Mouse (Mus musculus): Measurements from ENCODE around the gene Npy2r.

Npy2r gene

GRCm38 (mm10) chr3:82547908-82548721 lies at the start of gene Npy2r:
Npy2r (minus strand) TSS chr3:82548084.
- no peak for DNase-seq (ENCODE audit: low spot score)

DNA sequence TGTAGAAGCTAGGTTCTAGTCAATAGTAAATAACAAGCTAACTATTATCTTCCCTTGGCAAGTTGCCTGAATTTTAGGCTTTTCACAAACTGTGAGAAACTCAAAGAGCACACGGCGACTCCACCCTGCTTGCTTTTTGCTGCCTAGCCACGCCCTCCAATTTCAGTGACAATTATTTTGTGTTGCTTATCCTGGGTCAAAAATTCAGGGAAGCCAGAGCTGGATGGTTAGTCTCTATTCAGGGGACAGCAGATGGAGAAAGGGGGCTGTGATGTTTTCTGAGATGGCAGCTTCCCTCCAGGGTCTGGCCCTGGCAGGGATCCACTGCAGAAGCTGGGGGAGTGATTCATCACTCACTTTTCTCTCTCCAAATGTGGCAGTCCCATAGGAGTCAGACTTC lies 9.9 kb upstream of the Npy2r start:
- no peak for DNase-seq (ENCODE audit: low spot score)

DNA sequence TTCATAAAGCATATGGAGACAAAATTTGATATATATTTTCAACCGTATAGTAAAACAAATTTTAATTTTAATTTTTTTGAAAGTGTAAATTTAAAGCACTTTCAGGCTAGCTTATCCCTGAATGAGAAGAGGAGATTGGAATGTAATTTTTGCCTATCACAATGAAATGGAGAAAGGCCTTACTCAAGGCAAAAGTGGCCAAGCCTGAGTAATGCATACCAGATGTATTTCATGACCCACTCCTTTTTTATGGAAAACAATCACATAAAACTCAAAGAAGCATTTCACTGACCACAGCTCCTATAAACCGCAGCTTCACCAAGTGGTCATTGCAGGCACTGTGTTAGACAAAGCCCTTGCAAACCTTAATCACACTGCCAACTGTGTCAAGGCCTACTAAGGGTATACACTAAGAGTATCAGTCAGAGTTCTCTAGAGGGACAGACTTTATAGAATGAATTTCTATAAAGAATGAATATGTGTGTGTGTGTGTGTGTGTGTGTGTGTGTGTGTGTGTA lies 8.5 kb upstream of the Npy2r start:
- DNase-seq (ENCODE audit: low spot score) = no peak

GRCm38 (mm10) chr3:82549932-82550331 lies 2.0 kb upstream of the Npy2r start:
- DNase-seq (ENCODE audit: low spot score) = no peak

DNA sequence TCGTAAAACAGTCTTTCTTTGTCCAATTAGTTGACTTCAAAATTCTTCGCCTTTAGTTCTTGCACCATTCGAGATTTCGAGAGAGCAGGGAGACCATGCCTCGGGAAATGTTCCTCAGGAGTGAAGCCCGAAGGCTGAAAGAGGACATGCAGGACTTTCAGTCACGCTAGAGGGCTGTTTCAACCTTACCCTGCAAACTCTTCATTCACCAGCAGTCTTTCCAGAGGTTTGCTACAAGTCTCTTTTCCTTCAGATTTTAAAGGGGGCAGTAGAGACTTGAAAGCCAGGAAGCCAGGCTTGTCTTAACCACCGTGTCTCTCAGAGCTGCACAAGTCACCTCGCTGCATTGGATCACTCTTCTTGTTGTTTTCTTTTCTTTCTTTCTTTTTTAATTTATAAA lies 869 bp upstream of the Npy2r start:
- DNase-seq (ENCODE audit: low spot score) = no peak

- DNase-seq (ENCODE audit: low spot score) = no peak
Measured at GRCm38 (mm10) chr3:82541449-82541848, 6.4 kb downstream of the Npy2r start.

GRCm38 (mm10) chr3:82539951-82540350 lies 7.9 kb downstream of the Npy2r start:
- DNase-seq (ENCODE audit: low spot score) = peak; percentile 28

DNA sequence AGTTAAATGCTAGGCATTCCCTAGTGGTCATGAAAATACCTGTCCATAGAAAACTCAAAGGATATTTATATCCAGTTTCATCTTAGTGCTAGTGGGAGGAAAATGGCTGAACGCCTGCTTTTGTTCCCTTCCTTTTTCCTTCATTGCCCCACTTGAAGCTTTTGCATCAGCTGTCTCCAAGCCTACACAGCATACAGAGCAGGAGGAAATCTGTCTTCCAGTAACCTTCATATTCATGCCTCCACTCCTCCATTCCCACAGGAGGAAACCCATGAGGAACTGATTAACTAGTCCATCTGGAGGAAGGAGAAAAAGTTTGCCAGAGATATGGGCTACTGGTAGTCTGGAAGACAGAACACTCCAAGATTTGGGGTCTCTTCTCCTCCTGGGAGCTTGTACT lies 23.1 kb downstream of the Npy2r start:
- no peak for DNase-seq (ENCODE audit: low spot score)

GRCm38 (mm10) chr3:82498006-82498405 lies 49.9 kb downstream of the Npy2r start:
- no peak for DNase-seq (ENCODE audit: low spot score)
